Mouse (Mus musculus) hindbrain, embryonic 10.5 days (tissue): Measurements from ENCODE around the gene Bpgm. TPM values are rescaled to one million over a fixed set of nuclear protein-coding genes. Genes with fewer than 3 reads are reported as not detected.

Experiments
- DNase-seq: peaks from one replicate; pipeline ENCODE4 v3.0.0-alpha.2; 2017; ENCODE audit warnings: low spot score
- H3K27ac ChIP-seq: fragments of 300-500 bp; sonication (generic); 2 replicates; pipeline ENCODE4 v1.5.1; 2016; ENCODE audit warnings: mild to moderate bottlenecking, moderate library complexity
- H3K27me3 ChIP-seq: fragments of 300-500 bp; sonication (generic); 2 replicates; pipeline ENCODE4 v1.6.1; 2016; ENCODE audit warnings: mild to moderate bottlenecking; ENCODE audit not compliant: poor library complexity, insufficient read depth, severe bottlenecking
- H3K36me3 ChIP-seq: fragments of 300-500 bp; sonication (generic); 2 replicates; pipeline ENCODE4 v1.6.1; 2016; ENCODE audit warnings: mild to moderate bottlenecking, moderate library complexity
- H3K4me1 ChIP-seq: fragments of 300-500 bp; sonication (generic); replicated peaks from 2 replicates; pipeline ENCODE4 v1.6.1; 2016; ENCODE audit warnings: mild to moderate bottlenecking
- H3K4me3 ChIP-seq: fragments of 300-500 bp; sonication (generic); 2 replicates; pipeline ENCODE4 v1.5.1; 2016; ENCODE audit warnings: mild to moderate bottlenecking, moderate library complexity
- H3K9me3 ChIP-seq: fragments of 300-500 bp; sonication (generic); 2 replicates; pipeline ENCODE4 v1.6.1; 2016; ENCODE audit warnings: mild to moderate bottlenecking, moderate library complexity
- WGBS: fragments of 180-500 bp; shearing (Covaris S2); methylation state at CpG from one replicate; pipeline ENCODE4 v1.1.7; 2016; 5-methylcytosine and 5-hydroxymethylcytosine counted together
- polyA plus RNA-seq: library from polyadenylated mRNA; unstranded; fragments of >200 nt; fragmentation: Nextera tagmentation; extraction: Ambion mirVana; gene quantifications from 2 replicates; pipeline ENCODE4 v1.2.1, GENCODE M21; 2016

Bpgm gene
- polyA plus RNA-seq, 1 experiment from 2014 or later: 72.7 TPM

DNA sequence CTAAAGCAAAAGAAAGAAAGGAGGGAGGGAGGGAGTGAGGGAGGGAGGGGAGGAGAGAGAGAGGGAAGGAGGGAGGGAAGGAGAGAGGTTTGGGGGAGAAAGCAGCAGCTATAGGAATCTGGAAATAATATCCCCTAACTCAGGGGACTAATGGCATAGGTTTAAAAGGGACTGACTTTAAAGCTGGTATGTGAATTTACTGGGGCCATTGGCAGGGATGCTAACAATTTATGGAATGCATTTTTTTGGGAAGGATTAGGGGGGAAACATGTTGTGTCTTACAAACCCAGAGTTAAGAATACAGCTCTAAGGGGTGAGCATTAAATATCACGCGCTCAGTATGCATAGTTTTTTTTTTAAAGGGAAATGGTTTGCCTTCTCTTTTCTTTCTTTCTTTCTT lies 44.5 kb downstream of the Bpgm start:
- Histone ChIP-seq H3K27me3 (no peaks in the 10 kb centered on the region), H3K4me3 (no peak overlapping the region), H3K36me3 (no peaks in the 10 kb centered on the region), H3K9me3 (no peaks in the 10 kb centered on the region), H3K27ac (peak overlapping the region; percentile 45), H3K4me1 (peaks cover 8% of the 10 kb centered on the region; the same call in 1 of the 2 replicates)
- DNase-seq: no peak
- WGBS: 94% methylated on average over 2 of the region's 2 CpGs

DNA sequence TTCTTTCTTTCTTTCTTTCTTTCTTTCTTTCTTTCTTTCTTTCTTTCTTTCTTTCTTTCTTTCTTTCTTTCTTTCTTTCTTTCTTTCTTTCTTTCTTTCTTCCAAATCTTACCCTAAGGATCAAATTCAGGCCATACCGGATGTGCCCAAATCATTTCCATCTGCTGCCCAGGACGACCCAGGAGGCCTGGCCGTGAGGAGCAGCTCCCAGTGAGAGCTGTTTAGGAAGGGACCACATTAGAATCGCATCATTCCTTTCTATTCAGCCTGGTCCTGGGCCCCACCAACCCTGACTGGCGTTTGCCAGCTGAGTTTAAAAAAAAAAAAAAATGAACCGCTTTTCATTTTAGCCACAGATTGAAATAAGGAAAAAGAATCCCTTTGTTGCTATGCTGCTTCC lies 44.9 kb downstream of the Bpgm start:
- Histone ChIP-seq H3K4me3 (no peak overlapping the region), H3K9me3 (no peaks in the 10 kb centered on the region), H3K36me3 (no peaks in the 10 kb centered on the region), H3K27ac (no peak overlapping the region), H3K4me1 (peaks cover 8% of the 10 kb centered on the region; the same call in 1 of the 2 replicates), H3K27me3 (no peaks in the 10 kb centered on the region)
- WGBS: 38% methylated on average over 6 of the region's 6 CpGs
- peak; percentile 32 for DNase-seq

DNA sequence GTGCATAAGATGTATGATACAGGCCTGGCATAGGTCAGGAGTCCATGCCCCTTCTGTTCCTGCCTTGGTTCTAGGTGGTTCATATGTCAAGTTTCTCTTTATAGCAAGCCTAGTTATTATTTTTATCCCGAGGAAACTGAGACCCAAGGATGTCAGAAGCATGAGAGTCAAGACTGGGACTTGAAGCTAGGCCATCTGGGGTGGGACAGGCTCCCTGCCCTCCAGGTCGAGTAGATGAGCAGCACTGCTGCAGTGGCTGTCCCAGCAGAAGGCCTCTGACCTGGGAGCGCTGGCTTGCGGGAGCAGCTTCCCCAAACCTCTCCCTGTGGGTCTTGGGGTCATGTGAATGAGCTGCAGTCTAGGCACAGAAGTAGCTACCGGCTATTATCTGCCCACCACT lies 47.5 kb downstream of the Bpgm start:
- Histone ChIP-seq H3K27ac (no peak overlapping the region), H3K4me3 (no peak overlapping the region), H3K36me3 (no peaks in the 10 kb centered on the region), H3K27me3 (no peaks in the 10 kb centered on the region), H3K4me1 (peaks cover 8% of the 10 kb centered on the region; the same call in 1 of the 2 replicates), H3K9me3 (no peaks in the 10 kb centered on the region)
- DNase-seq: no peak
- 76% methylated on average over 5 of the region's 5 CpGs for WGBS

DNA sequence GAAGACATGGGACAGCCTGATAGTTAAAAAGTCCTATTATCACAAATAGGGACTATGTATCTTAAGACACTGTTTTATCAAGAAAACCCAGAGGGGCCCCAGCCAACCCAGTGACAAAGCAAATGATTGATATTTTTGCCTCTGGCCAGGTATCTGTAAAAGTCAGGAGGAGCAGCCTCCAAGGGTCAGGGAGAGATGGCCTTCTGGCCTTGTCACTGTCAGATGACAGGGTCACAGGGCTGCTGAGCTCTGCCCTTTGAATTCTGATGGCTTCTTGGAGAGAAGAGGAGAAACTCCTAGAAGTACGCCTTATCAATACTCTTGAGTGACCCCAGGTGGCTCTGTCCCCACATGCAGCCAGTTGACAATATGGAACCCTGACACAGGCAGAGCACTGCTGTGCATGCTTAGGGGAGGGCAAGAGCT lies 49.5 kb downstream of the Bpgm start:
- DNase-seq: no peak

DNA sequence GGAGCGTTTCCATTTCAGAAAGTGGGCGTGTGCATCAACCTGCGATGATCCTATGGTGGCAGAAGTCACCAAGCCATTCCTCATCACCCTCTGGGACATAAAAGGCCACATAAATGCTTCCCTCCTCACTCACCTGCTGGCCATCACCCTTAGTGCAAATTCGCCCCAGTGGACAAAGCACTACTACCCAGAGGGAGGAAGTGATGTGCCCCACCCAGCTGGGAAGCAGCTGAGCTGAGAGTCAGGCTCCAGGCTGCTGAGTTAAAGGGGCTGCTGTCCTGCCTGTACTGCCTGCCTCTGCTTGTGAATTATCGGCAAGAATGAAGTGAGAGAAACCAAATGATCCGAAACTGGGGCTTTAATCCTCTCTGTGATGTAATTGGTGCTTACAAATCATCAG lies 49.9 kb downstream of the Bpgm start:
- Histone ChIP-seq H3K9me3 (no peaks in the 10 kb centered on the region), H3K27ac (peak overlapping the region; percentile 53; the same call in 1 of the 2 replicates), H3K4me1 (peaks cover 8% of the 10 kb centered on the region), H3K4me3 (no peak overlapping the region), H3K27me3 (no peaks in the 10 kb centered on the region), H3K36me3 (no peaks in the 10 kb centered on the region)
- WGBS: 85% methylated on average over 6 of the region's 6 CpGs
- no peak for DNase-seq

More for the DNA sequence above, 49.5 kb downstream of the Bpgm start:
- Histone ChIP-seq H3K4me1 (peaks cover 8% of the 10 kb centered on the region), H3K9me3 (no peaks in the 10 kb centered on the region), H3K4me3 (no peak overlapping the region), H3K36me3 (no peaks in the 10 kb centered on the region), H3K27ac (peak overlapping the region; percentile 53; the same call in 1 of the 2 replicates), H3K27me3 (no peaks in the 10 kb centered on the region)
- 74% methylated on average over 1 of the region's 1 CpGs for WGBS

DNA sequence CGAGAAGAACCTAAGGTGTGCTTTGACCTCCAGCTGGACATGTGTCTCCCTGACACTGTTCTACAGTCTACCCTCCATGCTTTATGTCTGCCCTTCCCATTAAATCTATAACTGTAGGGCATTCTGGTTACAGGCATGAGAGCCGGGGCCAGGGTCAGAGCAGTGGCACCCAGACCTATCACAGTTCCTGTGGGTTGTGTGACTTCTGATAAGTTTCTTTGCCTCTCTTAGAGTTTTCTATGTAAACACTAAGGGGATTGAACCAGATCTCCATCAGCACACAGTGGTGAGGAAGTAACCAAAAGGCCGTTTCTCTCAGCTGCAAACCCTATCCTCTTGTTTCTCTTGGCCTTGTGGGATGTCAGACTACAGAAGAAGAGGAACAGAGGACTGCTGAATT lies 50.4 kb downstream of the Bpgm start:
- Histone ChIP-seq H3K4me3 (no peak overlapping the region), H3K9me3 (no peaks in the 10 kb centered on the region), H3K27me3 (no peaks in the 10 kb centered on the region), H3K4me1 (peaks cover 3% of the 10 kb centered on the region; the same call in 1 of the 2 replicates), H3K27ac (0 out of 2 replicates have a peak overlapping the region, but pooled peaks have one; percentile 53), H3K36me3 (no peaks in the 10 kb centered on the region)
- 82% methylated on average over 3 of the region's 3 CpGs for WGBS
- no peak for DNase-seq

DNA sequence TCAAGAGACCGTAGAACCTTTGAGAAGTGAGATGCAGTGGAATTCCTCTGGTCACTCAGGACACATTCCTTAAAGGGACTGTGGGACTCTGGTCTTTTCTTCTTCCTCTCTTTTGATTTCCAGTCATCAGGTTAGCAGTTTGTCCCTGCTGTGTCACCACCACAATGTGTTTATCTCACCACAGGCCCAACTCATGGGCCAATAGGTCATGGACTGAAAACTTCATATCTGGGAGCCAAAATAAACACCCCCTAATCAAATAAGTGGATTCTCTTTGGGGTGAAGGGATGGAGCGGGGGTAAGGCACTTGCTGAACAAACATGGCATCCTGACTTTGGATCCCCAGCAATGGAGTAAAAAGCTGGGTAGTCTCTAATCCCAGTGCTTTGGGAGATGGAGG lies 52.1 kb downstream of the Bpgm start:
- 80% methylated on average over 2 of the region's 2 CpGs for WGBS
- 0 out of 2 replicates have a peak overlapping the region, but pooled peaks have one; percentile 5 for H3K27ac ChIP-seq
- DNase-seq: no peak
- H3K36me3 ChIP-seq: no peaks in the 10 kb centered on the region
- H3K27me3 ChIP-seq: no peaks in the 10 kb centered on the region
- H3K9me3 ChIP-seq: no peaks in the 10 kb centered on the region
- H3K4me1 ChIP-seq: peaks cover 2% of the 10 kb centered on the region; the same call in 1 of the 2 replicates
- no peak overlapping the region for H3K4me3 ChIP-seq

DNA sequence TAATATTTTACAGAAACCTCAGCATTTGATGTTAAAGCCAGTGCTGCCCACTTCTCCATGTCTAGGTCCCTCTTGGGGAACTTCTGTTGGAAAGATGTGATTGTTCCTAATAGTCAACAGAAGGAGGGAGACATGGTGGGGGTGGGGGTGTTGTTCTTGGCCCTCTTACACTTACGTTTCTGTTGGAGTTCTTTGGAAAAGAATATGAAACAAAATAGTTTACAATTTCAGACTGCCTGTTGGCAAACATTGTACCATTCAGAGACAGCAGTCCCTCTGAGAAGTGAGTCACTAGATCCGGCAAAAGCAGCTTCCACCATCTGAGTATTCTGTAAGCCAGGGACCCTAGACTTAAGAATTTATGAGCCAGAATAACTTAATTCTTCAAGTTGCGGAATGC lies 54.0 kb downstream of the Bpgm start:
- Histone ChIP-seq H3K36me3 (no peaks in the 10 kb centered on the region), H3K9me3 (no peaks in the 10 kb centered on the region), H3K4me3 (no peak overlapping the region), H3K4me1 (no peaks in the 10 kb centered on the region; the same call in 1 of the 2 replicates), H3K27ac (no peak overlapping the region), H3K27me3 (no peaks in the 10 kb centered on the region)
- DNase-seq: no peak
- 87% methylated on average over 3 of the region's 3 CpGs for WGBS

DNA sequence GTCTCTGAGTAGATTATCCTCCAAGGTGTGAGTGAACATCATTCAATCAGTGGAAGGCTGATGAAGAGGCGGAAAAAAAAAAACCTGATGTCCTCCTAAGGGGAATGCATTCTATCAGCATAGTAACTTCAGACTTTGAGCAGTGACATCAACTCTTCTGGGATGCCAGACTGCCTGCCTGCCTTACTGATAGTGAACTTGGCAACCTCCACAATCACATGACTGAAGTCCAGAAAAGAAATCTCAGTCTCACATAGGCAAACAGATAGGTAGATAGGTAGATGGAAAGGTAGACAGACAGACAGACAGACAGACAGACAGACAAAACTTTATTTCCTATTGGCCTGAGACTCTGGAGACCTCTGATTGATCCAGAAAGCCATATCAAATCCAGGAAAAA lies 57.0 kb downstream of the Bpgm start:
- no peak for DNase-seq
- no peak overlapping the region for H3K4me3 ChIP-seq
- H3K9me3 ChIP-seq: no peaks in the 10 kb centered on the region

DNA sequence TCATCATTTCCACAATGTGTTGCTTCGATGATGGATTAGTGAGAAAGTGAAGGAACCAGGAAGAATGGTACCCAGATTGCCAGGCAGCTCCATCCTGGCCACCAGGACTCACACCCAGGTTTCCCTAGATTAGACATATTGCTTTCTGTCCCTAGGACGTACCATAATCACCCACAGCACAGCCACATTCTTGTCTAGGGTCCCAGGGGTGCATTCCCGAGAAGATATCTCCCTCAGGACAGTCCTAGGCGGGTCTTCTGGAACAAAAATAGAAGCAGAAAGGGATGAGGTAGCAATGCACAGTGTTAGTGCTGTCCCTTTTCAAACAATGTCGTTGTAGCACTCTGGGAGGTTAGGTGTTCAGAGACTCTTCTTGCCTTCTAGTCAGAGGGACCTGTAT lies 57.9 kb downstream of the Bpgm start:
- 74% methylated on average over 5 of the region's 5 CpGs for WGBS
- no peak for DNase-seq
- Histone ChIP-seq H3K4me1 (no peaks in the 10 kb centered on the region; the same call in 1 of the 2 replicates), H3K9me3 (no peaks in the 10 kb centered on the region), H3K4me3 (no peak overlapping the region), H3K27me3 (no peaks in the 10 kb centered on the region), H3K27ac (no peak overlapping the region), H3K36me3 (no peaks in the 10 kb centered on the region)

More for the DNA sequence above, 57.0 kb downstream of the Bpgm start:
- H3K27me3 ChIP-seq: no peaks in the 10 kb centered on the region
- H3K4me1 ChIP-seq: no peaks in the 10 kb centered on the region; the same call in 1 of the 2 replicates
- no peak overlapping the region for H3K27ac ChIP-seq
- WGBS: 89% methylated on average over 1 of the region's 1 CpGs
- no peaks in the 10 kb centered on the region for H3K36me3 ChIP-seq

DNA sequence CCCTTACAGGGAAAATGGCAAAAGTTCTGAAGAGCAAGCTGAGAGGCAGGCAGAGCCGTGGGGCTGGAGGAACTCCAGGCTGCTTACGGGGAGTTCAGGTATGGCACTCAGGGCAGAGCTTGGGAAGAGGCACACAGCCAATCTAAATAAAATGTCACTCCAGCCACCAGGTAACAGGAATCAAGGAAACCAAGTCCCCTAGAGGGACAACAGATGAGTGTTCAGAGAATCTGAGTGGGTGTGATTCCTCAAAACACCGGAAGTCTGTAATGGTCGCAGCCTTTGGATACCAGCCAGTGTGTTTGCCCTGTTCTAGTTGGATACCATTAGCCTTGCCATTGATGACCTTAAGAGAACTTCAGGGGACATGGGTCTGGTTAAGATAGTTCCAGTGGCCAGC lies 66.9 kb downstream of the Bpgm start:
- Histone ChIP-seq H3K4me3 (no peak overlapping the region), H3K27me3 (no peaks in the 10 kb centered on the region), H3K27ac (no peak overlapping the region), H3K9me3 (no peaks in the 10 kb centered on the region), H3K4me1 (peaks cover 10% of the 10 kb centered on the region), H3K36me3 (no peaks in the 10 kb centered on the region)
- 84% methylated on average over 4 of the region's 4 CpGs for WGBS
- no peak for DNase-seq

DNA sequence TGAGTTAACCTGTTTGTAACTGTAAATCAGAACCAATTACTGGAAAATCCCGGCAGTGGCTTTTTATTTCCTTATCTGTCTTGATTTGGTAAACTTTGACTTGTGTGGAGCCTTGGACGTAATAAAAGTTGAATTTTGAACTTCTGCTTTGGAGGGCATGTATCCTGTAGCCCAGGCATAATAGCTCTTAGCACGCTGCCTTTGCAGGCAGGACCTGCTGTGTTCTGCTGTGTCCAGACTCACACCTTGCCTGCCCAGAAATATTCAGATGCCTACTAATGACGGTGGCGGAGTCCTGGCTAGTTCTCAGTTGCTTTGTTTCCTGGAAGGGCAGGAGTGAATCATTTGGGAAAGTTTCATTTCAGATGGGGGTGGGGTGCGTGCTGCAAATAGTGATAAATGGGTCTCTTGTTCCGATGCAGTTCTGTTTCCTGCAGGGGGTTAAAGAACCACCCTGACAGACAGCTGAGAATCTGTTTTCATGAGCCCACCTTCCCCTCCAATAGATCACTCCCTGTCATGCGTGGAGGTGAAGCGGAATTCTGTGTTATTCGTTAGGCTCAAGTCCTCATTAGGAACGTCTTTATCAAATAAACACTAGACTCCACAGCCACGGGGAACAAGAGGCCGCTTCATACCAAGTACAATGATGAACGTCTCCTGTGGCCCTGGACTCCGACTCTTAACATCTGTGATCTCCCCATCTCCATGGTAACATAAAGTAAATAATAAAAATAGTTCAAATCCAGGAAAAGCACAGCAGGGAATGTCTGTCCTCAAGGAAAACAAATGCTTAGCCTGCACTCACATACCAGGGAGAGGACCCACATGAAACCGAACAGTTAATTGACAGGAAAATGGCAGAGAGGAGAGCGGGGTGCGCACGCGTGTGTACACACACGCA lies 67.5 kb downstream of the Bpgm start:
- Histone ChIP-seq H3K36me3 (no peaks in the 10 kb centered on the region), H3K9me3 (no peaks in the 10 kb centered on the region), H3K27me3 (no peaks in the 10 kb centered on the region), H3K4me1 (peaks cover 14% of the 10 kb centered on the region), H3K4me3 (no peak overlapping the region), H3K27ac (0 out of 2 replicates have a peak overlapping the region, but pooled peaks have one; percentile 40)
- 67% methylated on average over 21 of the region's 21 CpGs for WGBS
- peak; percentile 23 for DNase-seq

DNA sequence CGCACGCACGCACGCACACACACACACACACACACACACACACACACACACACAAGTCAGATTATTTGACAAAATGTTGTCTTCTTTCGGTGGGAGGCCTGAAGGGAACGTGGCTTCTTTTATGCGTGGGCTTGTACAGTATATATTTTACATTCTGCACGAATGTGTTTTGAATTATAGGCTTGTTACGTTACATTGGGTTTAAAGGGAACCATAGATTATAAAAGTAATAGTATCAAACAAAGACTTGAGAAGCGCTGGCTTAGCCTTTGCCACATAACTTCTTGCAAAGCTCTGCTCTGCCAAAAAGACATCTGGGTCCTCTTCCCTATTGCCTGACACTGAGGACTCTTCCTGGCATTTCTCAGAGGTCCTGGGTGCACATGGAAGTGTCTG lies 68.2 kb downstream of the Bpgm start:
- Histone ChIP-seq H3K9me3 (no peaks in the 10 kb centered on the region), H3K27ac (0 out of 2 replicates have a peak overlapping the region, but pooled peaks have one; percentile 40), H3K36me3 (no peaks in the 10 kb centered on the region), H3K4me3 (no peak overlapping the region), H3K27me3 (no peaks in the 10 kb centered on the region), H3K4me1 (peaks cover 20% of the 10 kb centered on the region)
- DNase-seq: no peak
- WGBS: 85% methylated on average over 10 of the region's 10 CpGs
